ENCODE assay signal across 24 mouse cellular contexts in genomic region chr2:73600650-73601049, GRCm38 (mm10). TPM values are rescaled to one million over a fixed set of nuclear protein-coding genes. Genes with fewer than 3 reads are reported as not detected.
A peak's percentile ranks its signal among the peaks of the same experiment; 100 is the strongest.
DNase-seq lines count a peak whose midpoint lies in the region; ATAC-seq and TF ChIP-seq lines count a peak whose summit lies in the region.
"Had no signal": no experiment of that assay in that cellular context is flagged by ENCODE, and none has a peak within 500 bp of the region (broad histone marks: within the 10 kb centered on the region; RNA-seq: fewer than 3 reads in every experiment).

No protein-coding gene starts in this region.

- H3K27me3 ChIP-seq in midbrain, embryonic 11.5 days (ENCODE audit: control insufficient read depth, insufficient read depth, low read length) = no peaks in the 10 kb centered on the region
- no peaks in the 10 kb centered on the region for H3K27me3 ChIP-seq in midbrain, embryonic 14.5 days (ENCODE audit: control insufficient read depth, insufficient read depth, low read length)
- peaks cover 6% of the 10 kb centered on the region; the same call in 1 of the 2 replicates for H3K27me3 ChIP-seq in limb, embryonic 10.5 days (ENCODE audit: low read depth, poor library complexity, severe bottlenecking)
- H3K27me3 ChIP-seq: embryonic facial prominence, embryonic 13.5 days; embryonic facial prominence, embryonic 15.5 days; forebrain, embryonic 12.5 days had no signal

- no peak overlapping the region for H3K9ac ChIP-seq in midbrain, embryonic 11.5 days (ENCODE audit: low read length)
- H3K9ac ChIP-seq in midbrain, embryonic 14.5 days (replicated peaks; ENCODE audit: low read length) = no peak overlapping the region
- H3K9ac ChIP-seq: embryonic facial prominence, embryonic 13.5 days; embryonic facial prominence, embryonic 15.5 days; forebrain, embryonic 12.5 days had no signal

- 72% methylated on average over 2 of the region's 2 CpGs for WGBS in midbrain, embryonic 11.5 days
- 53% methylated on average over 2 of the region's 2 CpGs for WGBS in midbrain, embryonic 14.5 days
- WGBS in limb, embryonic 10.5 days = 14% methylated on average over 2 of the region's 2 CpGs

- peak overlapping the region; percentile 28; the same call in 1 of the 2 replicates for H3K27ac ChIP-seq in left cerebral cortex, adult 2 months
- no peak overlapping the region for H3K27ac ChIP-seq in midbrain, embryonic 11.5 days (ENCODE audit: low read depth, low read length)
- no peak overlapping the region for H3K27ac ChIP-seq in midbrain, embryonic 14.5 days (replicated peaks; ENCODE audit: low read depth, low read length)
- peak overlapping the region; percentile 65 for H3K27ac ChIP-seq in limb, embryonic 10.5 days
- H3K27ac ChIP-seq: embryonic facial prominence, embryonic 13.5 days; embryonic facial prominence, embryonic 15.5 days; forebrain, embryonic 10.5 days; forebrain, embryonic 12.5 days had no signal

- ATAC-seq in midbrain, embryonic 11.5 days (ENCODE audit: low FRiP score) = no peak
- no peak for ATAC-seq in midbrain, embryonic 14.5 days (ENCODE audit: low FRiP score, low TSS enrichment)
- ATAC-seq: forebrain, embryonic 14.5 days; forebrain, embryonic 16.5 days had no signal

- H3K36me3 ChIP-seq in midbrain, embryonic 11.5 days (ENCODE audit: control insufficient read depth, insufficient read depth, low read length) = no peaks in the 10 kb centered on the region
- H3K36me3 ChIP-seq in midbrain, embryonic 14.5 days (ENCODE audit: control insufficient read depth, insufficient read depth, low read length) = no peaks in the 10 kb centered on the region
- no peaks in the 10 kb centered on the region for H3K36me3 ChIP-seq in limb, embryonic 10.5 days
- H3K36me3 ChIP-seq: embryonic facial prominence, embryonic 13.5 days; embryonic facial prominence, embryonic 15.5 days; forebrain, embryonic 10.5 days; forebrain, embryonic 12.5 days had no signal

- no peaks in the 10 kb centered on the region for H3K9me3 ChIP-seq in midbrain, embryonic 11.5 days (ENCODE audit: control insufficient read depth, low read length)
- H3K9me3 ChIP-seq in midbrain, embryonic 14.5 days (ENCODE audit: control insufficient read depth, low read length) = no peaks in the 10 kb centered on the region
- no peaks in the 10 kb centered on the region for H3K9me3 ChIP-seq in limb, embryonic 10.5 days (replicated peaks)
- H3K9me3 ChIP-seq: embryonic facial prominence, embryonic 13.5 days; embryonic facial prominence, embryonic 15.5 days; forebrain, embryonic 10.5 days; forebrain, embryonic 12.5 days had no signal

- no peak for DNase-seq in left cerebral cortex, adult 2 months (ENCODE audit: extremely low spot score in 1 of 2, low spot score in 2 of 2)
- no peak for DNase-seq in left cerebral cortex, postnatal 25 days (ENCODE audit: low spot score in 2 of 2)
- peak; percentile 2 for DNase-seq in midbrain, embryonic 11.5 days (ENCODE audit: low spot score, missing footprints)
- DNase-seq in midbrain, embryonic 14.5 days = no peak
- DNase-seq in limb, embryonic 10.5 days (ENCODE audit: low spot score) = peak; percentile 64
- no peak for DNase-seq in embryo, embryonic 9.5 days (ENCODE audit: extremely low spot score)
- DNase-seq in testis, postnatal 10 days (ENCODE audit: low spot score) = no peak
- DNase-seq: adrenal gland, adult 2 months; adrenal gland, postnatal 10 days; adrenal gland, postnatal 25 days; cerebellum, adult 11 months; cerebellum, adult 18-20 months; cerebellum, adult 8-10 months; cerebellum, adult 9-11 months; cerebellum, postnatal 14 days; cerebellum, postnatal 36 days had no signal

- H3K4me2 ChIP-seq in midbrain, embryonic 11.5 days = no peak overlapping the region
- no peak overlapping the region for H3K4me2 ChIP-seq in midbrain, embryonic 14.5 days (ENCODE audit: low read length)
- H3K4me2 ChIP-seq: embryonic facial prominence, embryonic 13.5 days; embryonic facial prominence, embryonic 15.5 days; forebrain, embryonic 12.5 days had no signal

- no peak overlapping the region for H3K4me3 ChIP-seq in left cerebral cortex, adult 2 months
- H3K4me3 ChIP-seq in midbrain, embryonic 11.5 days (ENCODE audit: low read depth, low read length) = no peak overlapping the region
- H3K4me3 ChIP-seq in midbrain, embryonic 14.5 days (replicated peaks; ENCODE audit: low read depth, low read length) = no peak overlapping the region
- H3K4me3 ChIP-seq in limb, embryonic 10.5 days = no peak overlapping the region
- H3K4me3 ChIP-seq: embryonic facial prominence, embryonic 13.5 days; embryonic facial prominence, embryonic 15.5 days; erythroblast, embryonic 14.5 days; forebrain, embryonic 10.5 days; forebrain, embryonic 12.5 days had no signal

- intact Hi-C loops in left cerebral cortex, adult 2 months (cut with DNase I) = no loop called here
- intact Hi-C loops in left cerebral cortex, postnatal 25 days (cut with DNase I) = no loop called here

- TF ChIP-seq CTCF in left cerebral cortex, adult 2 months (IDR thresholded peaks at IDR 0.05) = no peak

- H3K4me1 ChIP-seq in midbrain, embryonic 11.5 days (ENCODE audit: control insufficient read depth, insufficient read depth, low read length) = no peaks in the 10 kb centered on the region
- 0 out of 2 replicates have a peak, but pooled peaks cover 5% of the 10 kb centered on the region for H3K4me1 ChIP-seq in midbrain, embryonic 14.5 days (ENCODE audit: control insufficient read depth, insufficient read depth, low read length)
- peaks cover 39% of the 10 kb centered on the region for H3K4me1 ChIP-seq in limb, embryonic 10.5 days

RNA-seq across cellular contexts. Expression of gene Chrna1, which starts 20.5 kb away (rescaled TPM):
- total RNA-seq in left cerebral cortex, adult 2 months (2021) = under 1 TPM; 0.12 to 0.25 TPM
- total RNA-seq in left cerebral cortex, postnatal 25 days (2021) = under 1 TPM in 1 of 2 experiments, not detected in 1; 0.18 TPM
- 0.25 TPM in 2 replicates for polyA plus RNA-seq in midbrain, embryonic 11.5 days (2014; fragmentation: Nextera tagmentation; extraction: Ambion mirVana)
- polyA plus RNA-seq in midbrain, embryonic 14.5 days (2014; fragmentation: Nextera tagmentation; extraction: Ambion mirVana) = 0.18 and 0.20 TPM in 2 replicates
- 2.3 and 3.9 TPM in 2 replicates for polyA plus RNA-seq in limb, embryonic 10.5 days (2016; fragmentation: Nextera tagmentation; extraction: Ambion mirVana)
- total RNA-seq: adrenal gland, adult 2 months; adrenal gland, postnatal 25 days; common myeloid progenitor, adult 5-6 weeks had no signal
- polyA plus RNA-seq: erythroblast, embryonic 14.5 days had no signal

Comparison
In these comparisons a context has a peak if more than half of its experiments do, and no peak if none do; other contexts are left out.
1. DNase-seq: peak in midbrain, embryonic 11.5 days (single experiment) and limb, embryonic 10.5 days (single experiment); none in left cerebral cortex, adult 2 months (0 of 2), left cerebral cortex, postnatal 25 days (0 of 2), midbrain, embryonic 14.5 days (single experiment), embryo, embryonic 9.5 days (single experiment) and testis, postnatal 10 days (single experiment).
2. H3K27ac ChIP-seq: peak in left cerebral cortex, adult 2 months (single experiment) and limb, embryonic 10.5 days (single experiment); none in midbrain, embryonic 11.5 days (single experiment) and midbrain, embryonic 14.5 days (single experiment).